Mouse (Mus musculus) limb, embryonic 14.5 days (tissue): Measurements from ENCODE around the gene Arid5b. TPM values are rescaled to one million over a fixed set of nuclear protein-coding genes. Genes with fewer than 3 reads are reported as not detected.
A peak's percentile ranks its signal among the peaks of the same experiment; 100 is the strongest.

Experiments used
- ATAC-seq: fragments of 200-750 bp; cut with Nextera tagmentation; 2 replicates; pipeline ENCODE4 v1.8.0; 2017; ENCODE audit warnings: low read depth, moderate number of reproducible peaks, moderate TSS enrichment; ENCODE audit not compliant: low FRiP score
- DNase-seq: peaks from one replicate; pipeline ENCODE4 v3.0.0-alpha.2; 2015; ENCODE audit warnings: low spot score
- H3K27ac ChIP-seq: fragments of 300-500 bp; sonication (generic); replicated peaks from 2 replicates; pipeline ENCODE4 v1.5.1; 2014; ENCODE audit warnings: low read depth, mild to moderate bottlenecking, low read length, moderate library complexity, mixed read lengths
- H3K27me3 ChIP-seq: fragments of 300-500 bp; sonication (generic); 2 replicates; pipeline ENCODE4 v1.6.1; 2014; ENCODE audit warnings: low read length, mixed read lengths; ENCODE audit not compliant: control insufficient read depth, insufficient read depth
- H3K36me3 ChIP-seq: fragments of 300-500 bp; sonication (generic); 2 replicates; pipeline ENCODE4 v1.6.1; 2014; ENCODE audit warnings: mild to moderate bottlenecking, low read length, moderate library complexity, mixed read lengths; ENCODE audit not compliant: control insufficient read depth, insufficient read depth
- H3K4me1 ChIP-seq: fragments of 300-500 bp; sonication (generic); 2 replicates; pipeline ENCODE4 v1.6.1; 2014; ENCODE audit warnings: antibody characterized with exemption, low read length, mixed read lengths; ENCODE audit not compliant: control insufficient read depth, insufficient read depth
- H3K4me2 ChIP-seq: fragments of 300-500 bp; sonication (generic); replicated peaks from 2 replicates; pipeline ENCODE4 v1.6.1; 2014; ENCODE audit warnings: low read depth, mild to moderate bottlenecking, low read length, moderate library complexity; ENCODE audit not compliant: severe bottlenecking
- H3K4me3 ChIP-seq: fragments of 300-500 bp; sonication (generic); replicated peaks from 2 replicates; pipeline ENCODE4 v1.5.1; 2014; ENCODE audit warnings: low read length
- H3K9ac ChIP-seq: fragments of 300-500 bp; sonication (generic); 2 replicates; pipeline ENCODE4 v1.6.1; 2014; ENCODE audit warnings: mild to moderate bottlenecking, low read depth, low read length, moderate library complexity; ENCODE audit not compliant: severe bottlenecking
- H3K9me3 ChIP-seq: fragments of 300-500 bp; sonication (generic); 2 replicates; pipeline ENCODE4 v1.6.1; 2016; ENCODE audit warnings: low read length; ENCODE audit not compliant: control insufficient read depth
- POLR2A ChIP-seq: fragments of 200-500 bp; IDR thresholded peaks from 2 replicates; pipeline ENCODE4 v1.8.0; 2012; ENCODE audit warnings: inconsistent platforms, mild to moderate bottlenecking, moderate library complexity, borderline replicate concordance; ENCODE audit not compliant: insufficient read depth, insufficient read length; ENCODE audit errors: extremely low read depth
- WGBS: fragments of 180-500 bp; shearing (Covaris S2); extraction: QIAGEN DNeasy Blood & Tissue Kit; methylation state at CpG from one replicate; pipeline ENCODE4 v1.1.7; 2014; 5-methylcytosine and 5-hydroxymethylcytosine counted together
- polyA plus RNA-seq, 2 experiments: library from polyadenylated mRNA; depleted of rRNA in 1 of 2; stranded (reverse) in 1 of 2; unstranded in 1 of 2; fragments of >200 nt; fragmentation: Nextera tagmentation in 1 of 2; extraction: Ambion mirVana in 1 of 2; gene quantifications; 2 replicates each; pipeline versions ENCODE4 v1.2.1 to v1.2.3; 2012 to 2014

Arid5b gene
- polyA plus RNA-seq, 2 experiments = 14.1 to 41.0 TPM

DNA sequence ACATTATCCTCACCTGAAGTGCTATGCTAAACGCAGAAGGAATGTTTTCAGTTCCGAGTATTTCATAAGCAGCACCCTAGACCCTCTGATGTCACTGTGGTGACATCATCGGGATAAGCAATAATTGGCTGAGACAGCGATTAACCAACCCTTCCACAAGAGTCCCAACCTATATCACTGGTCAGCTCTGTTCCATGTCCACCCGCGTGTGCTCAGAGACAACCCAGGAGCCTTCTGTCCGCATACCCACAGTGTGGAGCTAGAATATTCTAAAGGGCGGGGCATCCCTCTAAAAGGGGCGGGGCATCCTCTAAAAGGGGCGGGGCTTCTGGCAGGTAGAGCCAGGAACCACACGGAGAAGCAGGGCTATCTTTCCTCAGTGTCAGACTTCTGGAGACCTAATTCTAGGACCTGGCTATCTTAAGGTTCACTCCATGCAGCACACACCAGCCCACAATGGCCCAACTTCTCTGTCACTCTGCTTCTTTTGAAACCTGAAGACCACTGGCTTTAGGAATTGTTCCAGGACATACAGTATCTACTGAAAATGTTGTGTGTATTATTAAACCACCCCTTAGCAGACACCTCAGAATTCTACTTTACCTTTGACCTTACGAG, 68.4 kb downstream of the Arid5b start:
- H3K27ac ChIP-seq = no peak overlapping the region
- TF ChIP-seq POLR2A = no peak
- 83% methylated on average over 12 of the region's 12 CpGs for WGBS
- no peak overlapping the region for H3K9ac ChIP-seq
- no peak for DNase-seq
- H3K4me1 ChIP-seq = peaks cover 28% of the 10 kb centered on the region
- H3K4me2 ChIP-seq = no peak overlapping the region
- ATAC-seq = no peak
- no peaks in the 10 kb centered on the region for H3K27me3 ChIP-seq
- H3K9me3 ChIP-seq = no peaks in the 10 kb centered on the region
- H3K36me3 ChIP-seq = peaks cover 3% of the 10 kb centered on the region
- no peak overlapping the region for H3K4me3 ChIP-seq

DNA sequence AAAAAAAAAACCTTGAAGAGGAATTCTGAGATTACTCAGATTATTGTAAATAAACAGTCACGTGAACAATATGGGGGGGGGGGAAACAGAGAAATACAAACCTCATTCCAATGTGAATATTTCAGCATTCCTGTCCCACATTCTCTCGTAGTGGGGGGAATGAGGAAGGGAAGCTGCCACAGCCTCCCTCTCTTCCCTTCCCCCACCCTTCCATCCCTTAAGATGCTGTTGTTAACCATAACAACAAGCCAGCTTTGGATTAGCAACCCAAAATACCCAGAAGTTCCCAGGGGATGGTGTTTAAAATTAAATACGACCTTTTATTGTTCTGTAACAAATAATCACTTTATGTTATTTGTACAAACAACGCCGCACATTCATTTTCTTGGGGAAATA, 69.9 kb downstream of the Arid5b start:
- WGBS = 18% methylated on average over 5 of the region's 5 CpGs
- DNase-seq = no peak
- ATAC-seq = peak; percentile 5; the same call in 1 of the 2 replicates
- Histone ChIP-seq H3K9me3 (no peaks in the 10 kb centered on the region), H3K4me1 (peaks cover 28% of the 10 kb centered on the region), H3K27me3 (no peaks in the 10 kb centered on the region), H3K36me3 (peaks cover under 1% of the 10 kb centered on the region; the same call in 1 of the 2 replicates), H3K4me2 (no peak overlapping the region; the same call in 1 of the 2 replicates), H3K27ac (no peak overlapping the region), H3K4me3 (no peak overlapping the region), H3K9ac (no peak overlapping the region)
- no peak for TF ChIP-seq POLR2A

DNA sequence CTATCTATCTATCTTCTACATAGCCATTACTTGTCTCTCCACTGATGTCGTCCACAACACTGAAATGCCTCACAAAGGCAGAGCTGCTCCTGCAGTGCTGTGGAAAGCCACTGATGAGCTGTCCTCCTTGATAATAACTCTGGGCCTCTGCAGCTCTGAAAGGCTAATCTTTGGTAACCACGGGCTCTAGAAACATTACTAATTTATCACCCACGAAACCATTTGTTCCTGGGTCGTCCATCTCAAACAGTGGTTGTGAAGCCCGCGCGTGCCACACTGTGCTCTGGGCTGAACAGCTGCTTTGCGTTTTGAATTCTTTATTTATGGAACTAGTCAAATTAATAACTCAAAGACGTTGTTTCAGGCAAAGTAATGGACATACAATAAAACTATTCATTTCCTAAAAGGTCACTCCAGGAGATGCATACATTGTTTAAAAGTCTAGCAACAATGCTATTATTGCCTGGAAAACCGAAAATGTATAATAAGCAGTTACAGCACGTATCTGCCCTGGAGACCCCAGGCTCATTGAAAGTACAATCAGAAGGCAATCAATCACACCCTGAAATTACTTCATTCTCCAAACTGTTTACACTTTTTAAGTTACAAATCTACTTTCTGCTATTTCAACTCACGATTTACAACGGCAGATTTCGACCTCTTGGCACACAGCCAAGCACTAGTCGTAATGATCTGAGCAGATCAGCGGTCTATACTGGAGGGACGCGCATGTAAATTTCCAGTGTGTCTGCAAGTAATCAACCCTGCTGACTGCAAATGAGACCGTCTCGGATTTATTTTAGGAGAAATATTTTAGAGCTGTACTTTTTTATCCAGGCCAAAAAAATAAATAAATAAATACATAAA, 70.5 kb downstream of the Arid5b start:
- peak; percentile 86 for DNase-seq
- no peaks in the 10 kb centered on the region for H3K36me3 ChIP-seq
- peaks cover 28% of the 10 kb centered on the region for H3K4me1 ChIP-seq
- no peak overlapping the region for H3K9ac ChIP-seq
- WGBS = 10% methylated on average over 20 of the region's 20 CpGs
- H3K4me2 ChIP-seq = peak overlapping the region; percentile 37
- H3K27me3 ChIP-seq = no peaks in the 10 kb centered on the region
- H3K27ac ChIP-seq = no peak overlapping the region
- ATAC-seq = peak; percentile 76
- H3K4me3 ChIP-seq = peak overlapping the region; percentile 14; the same call in 1 of the 2 replicates
- no peak for TF ChIP-seq POLR2A
- H3K9me3 ChIP-seq = no peaks in the 10 kb centered on the region

DNA sequence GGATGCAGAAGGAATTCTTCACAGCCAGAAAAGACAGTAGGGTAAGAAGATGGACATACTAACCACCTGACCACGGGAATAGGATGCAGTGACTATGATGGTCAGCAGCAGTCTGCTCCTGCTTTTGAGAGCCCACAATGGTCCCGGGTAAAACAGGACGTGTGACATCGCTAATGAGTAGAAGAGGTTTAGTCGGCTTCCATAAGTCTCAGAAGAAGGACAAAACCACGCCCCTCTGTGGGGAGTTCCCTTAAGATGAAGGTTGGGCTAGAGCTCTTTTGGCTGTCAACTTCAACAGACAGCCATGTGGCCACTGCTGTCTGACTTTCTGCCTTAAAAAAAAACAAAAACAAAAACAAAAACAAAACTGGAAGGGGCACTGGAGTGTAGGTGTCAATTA, 74.1 kb downstream of the Arid5b start:
- Histone ChIP-seq H3K36me3 (peaks cover 6% of the 10 kb centered on the region; the same call in 1 of the 2 replicates), H3K27me3 (no peaks in the 10 kb centered on the region), H3K4me1 (peaks cover 15% of the 10 kb centered on the region), H3K9ac (no peak overlapping the region), H3K4me3 (no peak overlapping the region), H3K9me3 (no peaks in the 10 kb centered on the region), H3K4me2 (no peak overlapping the region), H3K27ac (no peak overlapping the region)
- DNase-seq = no peak
- no peak for ATAC-seq
- 82% methylated on average over 6 of the region's 6 CpGs for WGBS
- TF ChIP-seq POLR2A = no peak

DNA sequence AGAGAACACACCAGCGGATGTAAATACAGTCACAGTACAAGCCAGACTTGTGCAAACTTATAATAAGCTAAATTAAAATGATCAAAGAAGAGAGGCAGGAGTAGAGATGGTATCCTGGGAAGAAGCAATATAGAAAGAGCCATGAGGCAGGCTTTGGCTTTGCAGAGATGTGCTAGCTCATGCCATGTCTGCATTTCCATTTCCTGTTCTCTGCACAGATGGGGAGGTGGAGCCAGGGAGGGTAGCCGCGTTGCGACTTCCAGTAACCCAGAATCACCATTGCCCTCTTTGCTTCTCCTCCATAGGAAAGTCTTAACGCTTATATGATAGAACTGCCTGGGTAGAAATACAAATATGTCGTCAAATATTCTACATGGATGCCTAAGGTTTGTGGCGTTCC, 74.7 kb downstream of the Arid5b start:
- H3K27ac ChIP-seq = no peak overlapping the region
- 98% methylated on average over 7 of the region's 7 CpGs for WGBS
- no peak for DNase-seq
- H3K36me3 ChIP-seq = peaks cover 10% of the 10 kb centered on the region; the same call in 1 of the 2 replicates
- TF ChIP-seq POLR2A = no peak
- H3K4me2 ChIP-seq = no peak overlapping the region
- H3K9ac ChIP-seq = no peak overlapping the region
- peaks cover 11% of the 10 kb centered on the region for H3K4me1 ChIP-seq
- H3K4me3 ChIP-seq = no peak overlapping the region
- no peak for ATAC-seq
- no peaks in the 10 kb centered on the region for H3K9me3 ChIP-seq
- no peaks in the 10 kb centered on the region for H3K27me3 ChIP-seq
